Mouse (Mus musculus) kidney, embryonic 16.5 days (tissue): ENCODE measurements around the gene Hepacam. TPM values are rescaled to one million over a fixed set of nuclear protein-coding genes. Genes with fewer than 3 reads are reported as not detected.

ENCODE experiments used
- ATAC-seq: fragments of 200-750 bp; cut with Nextera tagmentation; 2 replicates; pipeline ENCODE4 v1.8.0; 2017; ENCODE audit warnings: moderate TSS enrichment; ENCODE audit not compliant: low FRiP score, low TSS enrichment
- H3K27ac ChIP-seq: fragments of 300-500 bp; sonication (generic); 2 replicates; pipeline ENCODE4 v1.5.1; 2014; ENCODE audit warnings: low read length
- H3K27me3 ChIP-seq: fragments of 300-500 bp; sonication (generic); 2 replicates; pipeline ENCODE4 v1.6.1; 2014; ENCODE audit warnings: low read length, control low read depth, mixed read lengths; ENCODE audit not compliant: insufficient read depth
- H3K36me3 ChIP-seq: fragments of 300-500 bp; sonication (generic); 2 replicates; pipeline ENCODE4 v1.6.1; 2014; ENCODE audit warnings: low read length, control low read depth, mixed read lengths; ENCODE audit not compliant: insufficient read depth
- H3K4me1 ChIP-seq: fragments of 300-500 bp; sonication (generic); 2 replicates; pipeline ENCODE4 v1.6.1; 2014; ENCODE audit warnings: low read length, control low read depth, mixed read lengths; ENCODE audit not compliant: insufficient read depth
- H3K4me2 ChIP-seq: fragments of 300-500 bp; sonication (generic); replicated peaks from 2 replicates; pipeline ENCODE4 v1.6.1; 2014; ENCODE audit warnings: low read depth, low read length
- H3K4me3 ChIP-seq: fragments of 300-500 bp; sonication (generic); 2 replicates; pipeline ENCODE4 v1.5.1; 2014; ENCODE audit warnings: mild to moderate bottlenecking, low read length
- H3K9ac ChIP-seq: fragments of 300-500 bp; sonication (generic); replicated peaks from 2 replicates; pipeline ENCODE4 v1.6.1; 2014; ENCODE audit warnings: low read length
- H3K9me3 ChIP-seq: fragments of 300-500 bp; sonication (generic); 2 replicates; pipeline ENCODE4 v1.6.1; 2016; ENCODE audit warnings: low read length, control low read depth
- WGBS: fragments of 180-500 bp; shearing (Covaris S2); extraction: QIAGEN DNeasy Blood & Tissue Kit; methylation state at CpG from one replicate; pipeline ENCODE4 v1.1.7; 2014; 5-methylcytosine and 5-hydroxymethylcytosine counted together
- polyA plus RNA-seq: library from polyadenylated mRNA; unstranded; fragments of >200 nt; fragmentation: Nextera tagmentation; extraction: Ambion mirVana; gene quantifications from 2 replicates; pipeline ENCODE4 v1.2.1, GENCODE M21; 2015

Hepacam gene
- polyA plus RNA-seq, 1 experiment from 2014 or later = not detected

DNA sequence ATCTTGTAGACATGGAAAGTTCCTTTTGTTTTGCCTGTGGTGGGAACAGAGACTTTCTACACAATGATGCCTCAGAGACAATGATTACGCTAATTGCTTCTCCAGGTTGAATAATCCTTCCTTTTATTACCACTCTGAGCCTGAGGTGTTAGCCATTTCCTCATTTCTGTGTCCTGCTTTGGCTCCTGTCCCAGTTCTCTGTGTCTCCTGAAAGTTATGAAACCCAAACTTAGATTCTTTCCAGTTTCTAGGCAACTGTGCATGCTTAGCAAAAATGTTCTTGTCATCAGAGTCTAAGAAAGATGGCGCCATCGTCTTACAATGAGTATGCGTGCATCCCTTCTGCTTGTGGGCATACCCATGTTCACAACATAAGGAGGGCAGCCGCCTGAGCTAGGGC lies 8.6 kb downstream of the Hepacam start:
- Histone ChIP-seq H3K27me3 (no peaks in the 10 kb centered on the region), H3K4me2 (no peak overlapping the region), H3K4me1 (peaks cover 2% of the 10 kb centered on the region; the same call in 1 of the 2 replicates), H3K9me3 (no peaks in the 10 kb centered on the region), H3K36me3 (no peaks in the 10 kb centered on the region), H3K27ac (no peak overlapping the region), H3K9ac (no peak overlapping the region), H3K4me3 (no peak overlapping the region)
- 90% methylated on average over 5 of the region's 5 CpGs for WGBS
- no peak for ATAC-seq

DNA sequence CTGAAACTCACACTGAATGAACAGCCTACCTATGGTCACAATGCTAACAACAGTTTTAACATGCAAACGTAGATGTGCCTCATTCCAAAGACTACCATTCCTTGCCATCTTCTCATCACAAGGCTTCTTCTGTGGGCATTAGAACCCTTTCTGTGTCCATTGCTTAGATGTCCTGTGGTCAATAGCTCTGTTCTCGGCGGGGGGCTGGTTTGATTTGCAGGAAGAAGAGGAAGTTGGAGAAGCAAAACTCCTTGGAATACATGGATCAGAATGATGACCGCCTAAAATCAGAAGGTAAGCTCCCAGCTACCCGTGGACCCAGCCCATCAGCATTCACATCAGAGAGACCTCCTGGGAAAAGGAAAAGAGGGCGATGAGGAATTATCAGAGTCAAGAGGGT lies 16.0 kb downstream of the Hepacam start:
- no peak overlapping the region for H3K27ac ChIP-seq
- no peaks in the 10 kb centered on the region for H3K36me3 ChIP-seq
- no peak overlapping the region for H3K9ac ChIP-seq
- no peak for ATAC-seq
- peaks cover 33% of the 10 kb centered on the region for H3K27me3 ChIP-seq
- no peak overlapping the region for H3K4me2 ChIP-seq
- H3K4me3 ChIP-seq = no peak overlapping the region
- 94% methylated on average over 6 of the region's 6 CpGs for WGBS
- H3K9me3 ChIP-seq = no peaks in the 10 kb centered on the region
- peaks cover 6% of the 10 kb centered on the region; the same call in 1 of the 2 replicates for H3K4me1 ChIP-seq

DNA sequence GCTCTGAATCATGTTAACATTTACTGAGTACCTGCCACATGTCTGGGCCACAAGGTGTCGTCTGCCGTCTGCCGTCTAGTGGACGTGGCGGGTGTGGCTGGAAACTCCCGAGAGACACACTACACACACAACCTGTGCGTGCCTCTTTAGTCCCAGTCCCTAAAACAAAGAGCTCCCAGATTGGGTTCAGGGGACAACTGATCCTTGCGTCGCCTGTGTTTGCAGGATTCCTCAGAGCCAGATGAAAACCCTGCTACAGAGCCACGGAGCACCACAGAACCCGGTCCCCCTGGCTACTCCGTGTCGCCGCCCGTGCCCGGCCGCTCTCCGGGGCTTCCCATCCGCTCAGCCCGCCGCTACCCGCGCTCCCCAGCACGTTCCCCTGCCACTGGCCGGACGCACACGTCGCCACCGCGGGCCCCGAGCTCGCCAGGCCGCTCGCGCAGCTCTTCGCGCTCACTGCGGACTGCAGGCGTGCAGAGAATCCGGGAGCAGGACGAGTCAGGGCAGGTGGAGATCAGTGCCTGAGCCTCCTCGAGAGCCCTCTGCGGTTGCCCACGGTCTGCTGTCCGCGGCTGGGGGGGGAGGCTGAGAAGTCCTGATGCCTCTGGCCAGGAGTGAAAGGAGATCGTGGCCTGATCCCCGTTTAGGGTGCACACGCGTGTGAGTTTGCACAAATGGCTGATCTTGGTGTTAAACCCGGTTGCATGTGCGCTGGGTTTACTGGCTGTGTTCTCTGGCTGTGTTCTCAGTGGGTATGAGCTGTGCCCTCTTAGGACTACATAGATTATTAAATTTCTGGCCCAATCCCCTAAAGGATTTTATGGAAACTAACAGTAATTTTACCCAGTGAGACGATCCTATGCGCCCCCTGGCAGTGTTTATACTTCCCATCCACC lies 17.4 kb downstream of the Hepacam start:
- peak overlapping the region; percentile 74 for H3K9ac ChIP-seq
- H3K4me3 ChIP-seq = peak overlapping the region; percentile 50
- H3K27ac ChIP-seq = no peak overlapping the region
- peak overlapping the region; percentile 88 for H3K4me2 ChIP-seq
- H3K36me3 ChIP-seq = no peaks in the 10 kb centered on the region
- peak; percentile 88 for ATAC-seq
- H3K9me3 ChIP-seq = no peaks in the 10 kb centered on the region
- peaks cover 33% of the 10 kb centered on the region for H3K27me3 ChIP-seq
- peaks cover 6% of the 10 kb centered on the region; the same call in 1 of the 2 replicates for H3K4me1 ChIP-seq
- 6% methylated on average over 54 of the region's 54 CpGs for WGBS

DNA sequence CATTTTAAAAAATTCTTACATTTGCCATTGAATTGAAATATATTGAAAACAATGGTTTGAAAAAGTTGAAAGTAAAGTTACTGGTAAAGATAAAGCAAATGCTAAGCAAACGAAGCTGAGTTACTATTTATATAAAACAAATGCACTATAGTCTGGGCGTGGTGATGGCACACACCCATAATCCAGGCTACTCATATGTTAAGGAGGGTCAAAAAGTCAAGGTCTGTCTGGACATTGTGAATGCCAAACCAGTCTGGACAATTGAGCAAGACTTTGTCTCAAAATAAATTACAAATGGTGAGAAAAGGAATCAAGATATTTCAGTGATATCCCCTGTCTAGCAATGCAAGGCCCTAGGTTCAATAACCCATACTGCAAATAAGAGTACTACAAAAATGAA lies 23.7 kb downstream of the Hepacam start:
- WGBS = 84% methylated on average over 2 of the region's 2 CpGs
- no peak overlapping the region for H3K9ac ChIP-seq

DNA sequence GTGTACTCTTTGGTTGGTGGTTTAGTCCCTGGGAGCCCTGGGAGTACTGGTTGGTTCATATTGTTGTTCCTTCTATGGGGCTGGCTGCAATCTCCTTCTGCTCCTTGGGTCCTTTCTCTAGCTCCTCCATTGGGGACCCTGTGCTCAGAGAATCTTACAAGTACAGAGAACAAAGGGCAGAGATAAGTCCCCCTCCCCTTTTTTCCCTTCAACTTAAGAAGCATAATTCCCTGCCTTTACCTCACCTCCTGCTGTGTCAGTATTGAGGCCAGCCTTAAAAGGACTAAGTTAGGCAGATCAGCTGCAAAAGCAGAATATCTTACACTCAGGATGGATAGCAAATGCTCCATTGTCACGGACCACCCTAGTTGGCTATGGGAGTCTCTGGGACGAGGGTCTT lies 24.9 kb downstream of the Hepacam start:
- 82% methylated on average over 2 of the region's 2 CpGs for WGBS
- no peak for ATAC-seq
- Histone ChIP-seq H3K27ac (no peak overlapping the region), H3K4me2 (no peak overlapping the region), H3K4me1 (no peaks in the 10 kb centered on the region), H3K9me3 (no peaks in the 10 kb centered on the region), H3K27me3 (peaks cover 4% of the 10 kb centered on the region; the same call in 1 of the 2 replicates), H3K36me3 (no peaks in the 10 kb centered on the region), H3K9ac (no peak overlapping the region), H3K4me3 (no peak overlapping the region)

More for the DNA sequence above, 23.7 kb downstream of the Hepacam start:
- H3K4me3 ChIP-seq = no peak overlapping the region
- H3K27ac ChIP-seq = no peak overlapping the region
- no peak overlapping the region for H3K4me2 ChIP-seq
- H3K27me3 ChIP-seq = peaks cover 7% of the 10 kb centered on the region
- ATAC-seq = no peak
- H3K36me3 ChIP-seq = no peaks in the 10 kb centered on the region
- no peaks in the 10 kb centered on the region for H3K4me1 ChIP-seq
- H3K9me3 ChIP-seq = no peaks in the 10 kb centered on the region

DNA sequence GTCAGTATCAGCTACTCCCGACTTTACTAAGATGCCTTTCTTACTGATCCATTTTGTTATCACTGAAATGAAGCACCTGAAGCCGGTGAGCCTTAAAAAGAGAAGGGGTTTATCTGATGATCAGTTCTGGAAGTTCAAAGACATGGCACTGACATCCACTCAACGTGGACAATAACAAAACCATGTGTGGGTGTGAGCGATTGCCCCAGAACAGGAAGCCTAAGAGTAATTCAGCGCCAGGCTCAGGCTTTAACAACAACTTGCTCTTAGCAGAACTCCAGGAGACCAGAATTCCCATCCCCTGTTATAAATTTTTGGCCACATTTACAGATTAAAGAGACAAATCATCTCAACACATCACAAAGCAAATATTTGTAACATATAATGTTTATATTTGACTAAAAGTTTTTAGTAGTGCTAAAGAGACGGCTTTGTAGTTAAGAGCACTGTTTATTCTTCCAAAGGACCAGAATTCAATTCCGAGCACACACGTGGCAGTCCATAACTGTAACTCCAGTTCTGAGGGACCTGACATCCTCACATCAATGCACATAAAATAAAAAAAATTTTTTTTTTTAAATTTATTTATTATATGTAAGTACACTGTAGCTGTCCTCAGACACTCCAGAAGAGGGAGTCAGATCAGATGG lies 26.5 kb downstream of the Hepacam start:
- no peaks in the 10 kb centered on the region for H3K4me1 ChIP-seq
- no peak overlapping the region for H3K27ac ChIP-seq
- no peaks in the 10 kb centered on the region for H3K36me3 ChIP-seq
- ATAC-seq = no peak
- 62% methylated on average over 8 of the region's 8 CpGs for WGBS
- H3K9ac ChIP-seq = no peak overlapping the region
- H3K4me2 ChIP-seq = no peak overlapping the region
- H3K4me3 ChIP-seq = no peak overlapping the region
- H3K27me3 ChIP-seq = no peaks in the 10 kb centered on the region
- no peaks in the 10 kb centered on the region for H3K9me3 ChIP-seq

DNA sequence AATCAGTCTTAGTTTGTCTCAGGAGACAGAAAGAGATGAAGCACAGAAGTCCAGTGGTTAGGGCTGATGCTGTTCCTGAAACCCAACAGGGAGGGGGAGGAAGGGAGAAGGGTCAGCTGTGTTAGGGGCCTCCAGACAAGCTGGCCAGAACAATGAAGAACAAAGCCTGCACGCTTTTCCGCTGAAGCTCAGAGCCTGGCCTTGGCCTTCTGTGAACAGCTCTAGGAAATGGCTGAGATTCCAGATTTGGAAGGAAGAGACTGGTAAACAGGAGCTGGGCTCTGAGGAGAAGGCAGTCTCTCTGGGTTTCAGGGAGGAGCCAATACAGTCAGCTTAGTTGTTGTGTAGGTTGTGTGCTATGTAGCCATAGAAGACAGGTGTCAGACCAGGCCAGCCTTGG lies 33.4 kb downstream of the Hepacam start:
- Histone ChIP-seq H3K36me3 (no peaks in the 10 kb centered on the region), H3K4me2 (no peak overlapping the region), H3K27me3 (no peaks in the 10 kb centered on the region), H3K27ac (peak overlapping the region; percentile 79), H3K9ac (no peak overlapping the region), H3K9me3 (no peaks in the 10 kb centered on the region), H3K4me3 (no peak overlapping the region), H3K4me1 (no peaks in the 10 kb centered on the region)
- WGBS = 75% methylated on average over 2 of the region's 2 CpGs
- peak; percentile 55; the same call in 1 of the 2 replicates for ATAC-seq

DNA sequence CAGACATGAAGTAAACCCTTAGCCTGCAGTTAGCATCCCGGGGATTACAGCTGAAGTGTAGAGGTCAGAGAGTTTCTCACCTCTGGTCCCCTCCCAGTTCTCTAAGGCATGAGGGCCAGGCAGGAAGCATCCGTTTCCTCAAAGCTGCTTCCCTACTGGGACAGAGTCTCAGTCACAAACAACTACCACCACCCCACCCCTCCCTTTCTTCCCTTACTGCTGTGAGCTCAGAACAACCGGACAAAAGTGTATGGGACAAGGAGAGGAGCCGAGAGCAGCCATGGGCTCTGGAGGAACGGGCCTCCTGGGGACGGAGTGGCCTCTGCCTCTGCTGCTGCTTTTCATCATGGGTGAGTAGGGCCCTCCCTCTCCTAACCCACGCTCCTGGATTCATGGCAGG lies 34.7 kb downstream of the Hepacam start, which contains the start of gene Robo4:
Gene Robo4, plus strand, starts transcription at position 96 of the 400 bp plus-strand sequence.
- peak within 1 kb of the TSS; percentile 59 for H3K9ac ChIP-seq
- no peaks in the 10 kb centered on the region for H3K4me1 ChIP-seq
- H3K4me2 ChIP-seq = peak within 1 kb of the TSS; percentile 14; the same call in 1 of the 2 replicates
- no peaks in the 10 kb centered on the region for H3K9me3 ChIP-seq
- no peaks in the 10 kb centered on the region for H3K36me3 ChIP-seq
- peak within 1 kb of the TSS; percentile 38 for H3K4me3 ChIP-seq
- H3K27ac ChIP-seq = peak within 1 kb of the TSS; percentile 79
- ATAC-seq = peak; percentile 53; the same call in 1 of the 2 replicates
- H3K27me3 ChIP-seq = no peaks in the 10 kb centered on the region
- 15% methylated on average over 7 of the region's 7 CpGs for WGBS

DNA sequence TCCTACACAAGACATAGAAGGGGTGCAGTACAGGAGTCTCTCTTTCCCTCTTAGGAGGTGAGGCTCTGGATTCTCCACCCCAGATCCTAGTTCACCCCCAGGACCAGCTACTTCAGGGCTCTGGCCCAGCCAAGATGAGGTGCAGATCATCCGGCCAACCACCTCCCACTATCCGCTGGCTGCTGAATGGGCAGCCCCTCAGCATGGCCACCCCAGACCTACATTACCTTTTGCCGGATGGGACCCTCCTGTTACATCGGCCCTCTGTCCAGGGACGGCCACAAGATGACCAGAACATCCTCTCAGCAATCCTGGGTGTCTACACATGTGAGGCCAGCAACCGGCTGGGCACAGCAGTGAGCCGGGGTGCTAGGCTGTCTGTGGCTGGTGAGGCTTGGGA lies 35.4 kb downstream of the Hepacam start:
- H3K27me3 ChIP-seq = no peaks in the 10 kb centered on the region
- H3K9me3 ChIP-seq = no peaks in the 10 kb centered on the region
- ATAC-seq = no peak
- WGBS = 87% methylated on average over 7 of the region's 7 CpGs
- H3K9ac ChIP-seq = peak overlapping the region; percentile 59
- H3K36me3 ChIP-seq = no peaks in the 10 kb centered on the region
- no peaks in the 10 kb centered on the region for H3K4me1 ChIP-seq
- peak overlapping the region; percentile 36; the same call in 1 of the 2 replicates for H3K27ac ChIP-seq
- H3K4me3 ChIP-seq = peak overlapping the region; percentile 38
- H3K4me2 ChIP-seq = peak overlapping the region; percentile 14; the same call in 1 of the 2 replicates
